Mouse (Mus musculus): Measurements from ENCODE around the gene Milr1.
A peak's percentile ranks its signal among the peaks of the same experiment; 100 is the strongest.

Gene Milr1

GRCm38 (mm10) chr11:106814601-106815320 lies 63.7 kb downstream of the Milr1 start:
- DNase-seq: peak; percentile 91

- peak in 1 of 2 experiments; percentile 42 for DNase-seq
Measured at GRCm38 (mm10) chr11:106815331-106815730, 64.3 kb downstream of the Milr1 start.

- no peak for DNase-seq
Measured at GRCm38 (mm10) chr11:106815761-106816160, 64.7 kb downstream of the Milr1 start.

- DNase-seq: no peak
Measured at GRCm38 (mm10) chr11:106816316-106816715, 65.3 kb downstream of the Milr1 start.

GRCm38 (mm10) chr11:106817156-106817555 lies 66.1 kb downstream of the Milr1 start:
- no peak for DNase-seq

- DNase-seq: peak; percentile 86 to 93
Measured at GRCm38 (mm10) chr11:106817808-106818207, 66.8 kb downstream of the Milr1 start.

- DNase-seq: peak in 1 of 2 experiments; percentile 47
Measured at GRCm38 (mm10) chr11:106818341-106818740, 67.3 kb downstream of the Milr1 start.

Data from cerebellum, postnatal 25 days (tissue).